Mouse (Mus musculus) heart, embryonic 11.5 days (tissue): ENCODE results near the gene Tmem121b. TPM values are rescaled to one million over a fixed set of nuclear protein-coding genes. Genes with fewer than 3 reads are reported as not detected.
A peak's percentile ranks its signal among the peaks of the same experiment; 100 is the strongest.

Experiments used
- ATAC-seq: fragments of 200-750 bp; cut with Nextera tagmentation; replicated peaks from 2 replicates; pipeline ENCODE4 v1.8.0; 2017; ENCODE audit warnings: moderate library complexity; ENCODE audit not compliant: insufficient number of reproducible peaks, low FRiP score, low TSS enrichment
- H3K27ac ChIP-seq: fragments of 300-500 bp; sonication (generic); 2 replicates; pipeline ENCODE4 v1.5.1; 2014; ENCODE audit warnings: mild to moderate bottlenecking, low read depth, low read length
- H3K27me3 ChIP-seq: fragments of 300-500 bp; sonication (generic); 2 replicates; pipeline ENCODE4 v1.6.1; 2014; ENCODE audit warnings: mild to moderate bottlenecking, low read length, mixed read lengths; ENCODE audit not compliant: control insufficient read depth, insufficient read depth
- H3K36me3 ChIP-seq: fragments of 300-500 bp; sonication (generic); 2 replicates; pipeline ENCODE4 v1.6.1; 2014; ENCODE audit warnings: mild to moderate bottlenecking, low read length, moderate library complexity, mixed read lengths; ENCODE audit not compliant: control insufficient read depth, insufficient read depth
- H3K4me1 ChIP-seq: fragments of 300-500 bp; sonication (generic); 2 replicates; pipeline ENCODE4 v1.6.1; 2014; ENCODE audit warnings: low read length; ENCODE audit not compliant: control insufficient read depth, insufficient read depth
- H3K4me2 ChIP-seq: fragments of 300-500 bp; sonication (generic); 2 replicates; pipeline ENCODE4 v1.6.1; 2014; ENCODE audit warnings: mild to moderate bottlenecking, moderate library complexity
- H3K4me3 ChIP-seq: fragments of 300-500 bp; sonication (generic); 2 replicates; pipeline ENCODE4 v1.5.1; 2014; ENCODE audit warnings: low read depth, low read length
- H3K9ac ChIP-seq: fragments of 300-500 bp; sonication (generic); 2 replicates; pipeline ENCODE4 v1.6.1; 2014; ENCODE audit warnings: mild to moderate bottlenecking, low read depth, low read length, moderate library complexity
- H3K9me3 ChIP-seq: fragments of 300-500 bp; sonication (generic); replicated peaks from 2 replicates; pipeline ENCODE4 v1.6.1; 2016; ENCODE audit warnings: low read length; ENCODE audit not compliant: control insufficient read depth
- WGBS: fragments of 180-500 bp; shearing (Covaris S2); extraction: QIAGEN DNeasy Blood & Tissue Kit; methylation state at CpG from one replicate; pipeline ENCODE4 v1.1.7; 2014; ENCODE audit not compliant: insufficient replicate concordance; 5-methylcytosine and 5-hydroxymethylcytosine counted together
- polyA plus RNA-seq: library from polyadenylated mRNA; unstranded; fragments of >200 nt; fragmentation: Nextera tagmentation; extraction: Ambion mirVana; gene quantifications from 2 replicates; pipeline ENCODE4 v1.2.1, GENCODE M21; 2014

Gene Tmem121b
- 0.04 and 0.09 TPM in 2 replicates for polyA plus RNA-seq

- H3K27me3 ChIP-seq: peaks cover 48% of the 10 kb centered on the region
Measured at GRCm38 (mm10) chr6:120493374-120494181, at the start of gene Tmem121b. Tmem121b (minus strand) TSS chr6:120493807.

GRCm38 (mm10) chr6:120542061-120542460 is 48.5 kb upstream of the Tmem121b start:
- Histone ChIP-seq H3K27ac (no peak overlapping the region), H3K4me2 (no peak overlapping the region), H3K9me3 (no peaks in the 10 kb centered on the region), H3K4me3 (no peak overlapping the region), H3K27me3 (no peaks in the 10 kb centered on the region), H3K4me1 (peaks cover 5% of the 10 kb centered on the region; the same call in 1 of the 2 replicates), H3K9ac (no peak overlapping the region), H3K36me3 (no peaks in the 10 kb centered on the region)
- no peak for ATAC-seq
- WGBS: 3% methylated on average over 1 of the region's 1 CpGs

More at GRCm38 (mm10) chr6:120493374-120494181, at the start of gene Tmem121b:
- Histone ChIP-seq H3K4me3 (peak within 1 kb of the TSS; percentile 76), H3K36me3 (no peaks in the 10 kb centered on the region), H3K4me1 (peaks cover 19% of the 10 kb centered on the region), H3K4me2 (peak within 1 kb of the TSS; percentile 100), H3K9me3 (no peaks in the 10 kb centered on the region), H3K9ac (peak within 1 kb of the TSS; percentile 50), H3K27ac (no peak within 1 kb of the TSS)
- ATAC-seq: peak; percentile 51
- WGBS: under 1% methylated on average over 64 of the region's 84 CpGs

DNA sequence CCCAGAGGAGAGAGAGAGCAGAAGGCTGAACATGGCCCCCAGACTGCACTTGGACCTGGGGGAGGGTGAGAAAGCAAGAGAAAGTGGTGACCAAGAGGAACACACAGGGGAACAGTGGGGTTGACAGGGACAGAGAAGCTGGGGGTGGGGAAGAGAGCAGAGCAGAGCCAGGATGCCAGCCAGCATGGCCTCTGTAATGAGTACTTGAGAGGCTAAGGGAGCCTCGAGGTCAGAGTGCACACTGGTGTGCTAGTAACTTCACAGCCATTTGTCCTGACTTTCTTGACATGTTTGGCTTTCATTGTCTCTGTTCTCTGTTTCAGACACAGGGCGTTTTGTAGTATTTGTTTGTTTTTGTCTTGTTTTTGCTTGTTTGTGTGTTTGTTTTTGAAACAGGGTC is 47.8 kb upstream of the Tmem121b start:
- H3K4me3 ChIP-seq: no peak overlapping the region
- WGBS: 51% methylated on average over 2 of the region's 2 CpGs
- H3K4me2 ChIP-seq: no peak overlapping the region
- H3K36me3 ChIP-seq: no peaks in the 10 kb centered on the region
- no peaks in the 10 kb centered on the region for H3K9me3 ChIP-seq
- no peaks in the 10 kb centered on the region for H3K27me3 ChIP-seq
- H3K27ac ChIP-seq: no peak overlapping the region
- ATAC-seq: no peak
- H3K9ac ChIP-seq: no peak overlapping the region
- H3K4me1 ChIP-seq: peaks cover 5% of the 10 kb centered on the region; the same call in 1 of the 2 replicates

DNA sequence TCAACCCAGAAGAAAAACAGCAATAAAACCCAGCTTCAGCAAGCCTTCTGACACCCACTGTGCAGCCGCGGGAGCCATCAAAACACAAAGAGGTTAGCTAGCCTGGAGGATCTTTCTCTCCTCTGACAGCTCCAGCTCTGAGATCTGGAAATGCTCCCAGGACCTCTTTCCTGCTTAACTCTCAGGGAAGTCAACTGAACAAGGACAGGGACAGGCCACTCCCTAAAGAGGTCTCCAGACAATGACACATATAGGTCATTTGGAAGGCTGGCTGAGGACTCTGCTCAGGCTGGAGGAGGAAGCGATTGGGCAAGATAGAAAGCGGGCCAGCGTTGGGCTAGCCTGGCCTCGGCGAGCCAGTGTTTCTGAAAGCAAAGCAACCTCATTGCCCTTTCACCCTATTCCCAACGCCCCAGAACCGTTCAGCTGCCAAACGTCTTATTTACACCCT is 46.2 kb upstream of the Tmem121b start:
- Histone ChIP-seq H3K9ac (peak overlapping the region; percentile 62; the same call in 1 of the 2 replicates), H3K27me3 (no peaks in the 10 kb centered on the region), H3K4me2 (peak overlapping the region; percentile 59), H3K4me1 (peaks cover 5% of the 10 kb centered on the region; the same call in 1 of the 2 replicates), H3K9me3 (no peaks in the 10 kb centered on the region), H3K4me3 (no peak overlapping the region), H3K27ac (peak overlapping the region; percentile 51; the same call in 1 of the 2 replicates), H3K36me3 (no peaks in the 10 kb centered on the region)
- peak; percentile 43 for ATAC-seq
- WGBS: 39% methylated on average over 10 of the region's 10 CpGs

- 4% methylated on average over 16 of the region's 16 CpGs for WGBS
- Histone ChIP-seq H3K4me3 (peak overlapping the region; percentile 21), H3K4me2 (peak overlapping the region; percentile 59), H3K27ac (peak overlapping the region; percentile 51; the same call in 1 of the 2 replicates), H3K9ac (peak overlapping the region; percentile 62), H3K27me3 (no peaks in the 10 kb centered on the region), H3K4me1 (peaks cover 5% of the 10 kb centered on the region; the same call in 1 of the 2 replicates), H3K9me3 (no peaks in the 10 kb centered on the region), H3K36me3 (no peaks in the 10 kb centered on the region)
- ATAC-seq: peak; percentile 79
Measured at GRCm38 (mm10) chr6:120539132-120539759, 45.6 kb upstream of the Tmem121b start.

DNA sequence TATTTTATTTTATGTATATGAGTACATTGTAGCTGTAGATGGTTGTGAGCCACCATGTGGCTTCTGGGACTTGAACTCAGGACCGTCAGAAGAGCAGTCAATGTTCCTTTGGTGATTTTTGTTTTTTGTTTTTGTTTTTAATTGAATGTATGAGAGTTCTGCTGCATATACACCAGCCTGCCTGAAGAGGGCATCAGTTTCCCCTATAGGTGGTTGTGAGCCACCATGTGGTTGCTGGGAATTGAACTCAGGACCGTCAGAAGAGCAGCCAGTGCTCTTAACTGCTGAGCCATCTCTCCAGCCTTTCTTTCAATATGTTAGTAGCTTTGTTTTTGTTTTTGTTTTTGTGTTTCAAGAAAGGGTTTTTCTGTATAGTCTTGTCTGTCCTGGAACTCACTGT is 42.7 kb upstream of the Tmem121b start:
- H3K4me2 ChIP-seq: no peak overlapping the region
- H3K9me3 ChIP-seq: no peaks in the 10 kb centered on the region
- no peak for ATAC-seq
- no peaks in the 10 kb centered on the region for H3K27me3 ChIP-seq
- no peak overlapping the region for H3K9ac ChIP-seq
- H3K36me3 ChIP-seq: no peaks in the 10 kb centered on the region
- WGBS: 76% methylated on average over 2 of the region's 2 CpGs
- no peak overlapping the region for H3K4me3 ChIP-seq
- peaks cover 10% of the 10 kb centered on the region; the same call in 1 of the 2 replicates for H3K4me1 ChIP-seq
- no peak overlapping the region for H3K27ac ChIP-seq

DNA sequence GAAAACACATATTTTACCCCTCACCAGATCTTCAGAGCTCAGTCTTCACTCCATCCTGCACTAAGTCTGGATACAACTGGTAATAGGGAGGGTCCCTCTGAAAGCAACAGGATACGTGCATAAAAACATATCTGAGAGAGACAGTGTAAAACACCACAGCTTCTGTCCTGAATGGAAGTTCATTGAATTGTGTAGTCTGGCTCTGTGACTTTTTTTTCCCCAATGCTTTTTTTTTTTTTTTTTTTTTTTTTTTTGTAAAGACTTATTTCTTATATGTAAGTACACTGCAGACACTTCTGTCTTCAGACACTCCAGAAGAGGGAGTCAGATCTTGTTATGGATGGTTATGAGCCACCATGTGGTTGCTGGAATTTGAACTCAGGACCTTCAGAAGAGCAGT is 39.0 kb upstream of the Tmem121b start:
- Histone ChIP-seq H3K27me3 (no peaks in the 10 kb centered on the region), H3K9me3 (no peaks in the 10 kb centered on the region), H3K4me3 (no peak overlapping the region), H3K4me2 (no peak overlapping the region), H3K36me3 (no peaks in the 10 kb centered on the region), H3K27ac (no peak overlapping the region), H3K9ac (no peak overlapping the region), H3K4me1 (peaks cover 13% of the 10 kb centered on the region; the same call in 1 of the 2 replicates)
- 69% methylated on average over 1 of the region's 1 CpGs for WGBS
- ATAC-seq: no peak

- H3K4me2 ChIP-seq: peak within 1 kb of the TSS; percentile 79
- H3K4me3 ChIP-seq: peak within 1 kb of the TSS; percentile 81
- peak within 1 kb of the TSS; percentile 41; the same call in 1 of the 2 replicates for H3K27ac ChIP-seq
- WGBS: under 1% methylated on average over 70 of the region's 75 CpGs
- H3K9ac ChIP-seq: peak within 1 kb of the TSS; percentile 91
- peaks cover 13% of the 10 kb centered on the region; the same call in 1 of the 2 replicates for H3K4me1 ChIP-seq
- H3K27me3 ChIP-seq: no peaks in the 10 kb centered on the region
- no peaks in the 10 kb centered on the region for H3K36me3 ChIP-seq
- ATAC-seq: peak; percentile 96
- H3K9me3 ChIP-seq: no peaks in the 10 kb centered on the region
Measured at GRCm38 (mm10) chr6:120531020-120531965, 37.7 kb upstream of the Tmem121b start, which contains the start of gene Hdhd5. Hdhd5 (minus strand) TSS chr6:120531319.
